Mouse (Mus musculus) stomach, embryonic 16.5 days (tissue): ENCODE data around the gene Arid5b. TPM values are rescaled to one million over a fixed set of nuclear protein-coding genes. Genes with fewer than 3 reads are reported as not detected.

ENCODE experiments used
- ATAC-seq: fragments of 200-750 bp; cut with Nextera tagmentation; 2 replicates; pipeline ENCODE4 v1.8.0; 2017; ENCODE audit warnings: moderate number of reproducible peaks, moderate TSS enrichment; ENCODE audit not compliant: insufficient read depth, low FRiP score
- H3K27ac ChIP-seq: fragments of 300-500 bp; sonication (generic); 2 replicates; pipeline ENCODE4 v1.5.1; 2014; ENCODE audit warnings: low read length
- H3K27me3 ChIP-seq: fragments of 300-500 bp; sonication (generic); 2 replicates; pipeline ENCODE4 v1.6.1; 2014; ENCODE audit warnings: low read length, control low read depth, mixed read lengths; ENCODE audit not compliant: control insufficient read depth, insufficient read depth
- H3K36me3 ChIP-seq: fragments of 300-500 bp; sonication (generic); 2 replicates; pipeline ENCODE4 v1.6.1; 2014; ENCODE audit warnings: low read length; ENCODE audit not compliant: control insufficient read depth, insufficient read depth
- H3K4me1 ChIP-seq: fragments of 300-500 bp; sonication (generic); 2 replicates; pipeline ENCODE4 v1.6.1; 2014; ENCODE audit warnings: low read length, control low read depth, mixed read lengths; ENCODE audit not compliant: control insufficient read depth, insufficient read depth
- H3K4me2 ChIP-seq: fragments of 300-500 bp; sonication (generic); 2 replicates; pipeline ENCODE4 v1.6.1; 2014; ENCODE audit warnings: low read depth, low read length, mixed read lengths
- H3K4me3 ChIP-seq: fragments of 300-500 bp; sonication (generic); replicated peaks from 2 replicates; pipeline ENCODE4 v1.5.1; 2014; ENCODE audit warnings: mild to moderate bottlenecking, low read length
- H3K9ac ChIP-seq: fragments of 300-500 bp; sonication (generic); 2 replicates; pipeline ENCODE4 v1.6.1; 2014; ENCODE audit warnings: low read length
- H3K9me3 ChIP-seq: fragments of 300-500 bp; sonication (generic); replicated peaks from 2 replicates; pipeline ENCODE4 v1.6.1; 2016; ENCODE audit warnings: low read length, control low read depth; ENCODE audit not compliant: control insufficient read depth
- WGBS: fragments of 180-500 bp; shearing (Covaris S2); extraction: QIAGEN DNeasy Blood & Tissue Kit; methylation state at CpG from one replicate; pipeline ENCODE4 v1.1.7; 2014; 5-methylcytosine and 5-hydroxymethylcytosine counted together
- polyA plus RNA-seq: library from polyadenylated mRNA; unstranded; fragments of >200 nt; fragmentation: Nextera tagmentation; extraction: Ambion mirVana; gene quantifications from 2 replicates; pipeline ENCODE4 v1.2.1, GENCODE M21; 2015

The Arid5b gene
- polyA plus RNA-seq, 1 experiment from 2014 or later, result 33.6 TPM

- H3K9me3 ChIP-seq, result no peaks in the 10 kb centered on the region
- peaks cover 19% of the 10 kb centered on the region for H3K4me1 ChIP-seq
- ATAC-seq, result no peak
- no peak overlapping the region for H3K27ac ChIP-seq
- 82% methylated on average over 18 of the region's 18 CpGs for WGBS
- H3K36me3 ChIP-seq, result no peaks in the 10 kb centered on the region
- H3K9ac ChIP-seq, result no peak overlapping the region
- no peak overlapping the region for H3K4me3 ChIP-seq
- H3K4me2 ChIP-seq, result no peak overlapping the region
- H3K27me3 ChIP-seq, result no peaks in the 10 kb centered on the region
Observed at GRCm38 (mm10) chr10:68145286-68145950, 133.1 kb downstream of the Arid5b start.

GRCm38 (mm10) chr10:68142501-68142900 lies 136.0 kb downstream of the Arid5b start:
- H3K9me3 ChIP-seq, result no peaks in the 10 kb centered on the region
- H3K27me3 ChIP-seq, result no peaks in the 10 kb centered on the region
- H3K36me3 ChIP-seq, result 0 out of 2 replicates have a peak, but pooled peaks cover 5% of the 10 kb centered on the region
- H3K9ac ChIP-seq, result no peak overlapping the region
- no peak overlapping the region for H3K4me3 ChIP-seq
- no peak overlapping the region for H3K27ac ChIP-seq
- peaks cover 9% of the 10 kb centered on the region for H3K4me1 ChIP-seq
- no peak overlapping the region for H3K4me2 ChIP-seq
- no peak for ATAC-seq
- 88% methylated on average over 4 of the region's 4 CpGs for whole genome bisulfite sequencing

GRCm38 (mm10) chr10:68141567-68141966 lies 137.0 kb downstream of the Arid5b start:
- H3K4me1 ChIP-seq, result peaks cover 18% of the 10 kb centered on the region
- WGBS, result 88% methylated on average over 7 of the region's 7 CpGs
- H3K4me3 ChIP-seq, result no peak overlapping the region
- 0 out of 2 replicates have a peak, but pooled peaks cover 5% of the 10 kb centered on the region for H3K36me3 ChIP-seq
- no peak for ATAC-seq
- no peaks in the 10 kb centered on the region for H3K9me3 ChIP-seq
- H3K27ac ChIP-seq, result no peak overlapping the region
- no peak overlapping the region for H3K9ac ChIP-seq
- H3K4me2 ChIP-seq, result no peak overlapping the region
- no peaks in the 10 kb centered on the region for H3K27me3 ChIP-seq

- Histone ChIP-seq H3K27ac (no peak overlapping the region), H3K36me3 (0 out of 2 replicates have a peak, but pooled peaks cover 5% of the 10 kb centered on the region), H3K4me1 (peaks cover 21% of the 10 kb centered on the region), H3K4me2 (no peak overlapping the region), H3K27me3 (no peaks in the 10 kb centered on the region), H3K9ac (no peak overlapping the region), H3K9me3 (no peaks in the 10 kb centered on the region), H3K4me3 (no peak overlapping the region)
- no peak for ATAC-seq
- 38% methylated on average over 2 of the region's 2 CpGs for WGBS
Observed at GRCm38 (mm10) chr10:68140871-68141270, 137.7 kb downstream of the Arid5b start.

- no peaks in the 10 kb centered on the region for H3K9me3 ChIP-seq
Observed at GRCm38 (mm10) chr10:68140306-68140705, 138.2 kb downstream of the Arid5b start.

GRCm38 (mm10) chr10:68138123-68138522 lies 140.4 kb downstream of the Arid5b start:
- H3K9ac ChIP-seq, result no peak overlapping the region
- H3K4me3 ChIP-seq, result no peak overlapping the region
- no peak overlapping the region for H3K4me2 ChIP-seq
- no peaks in the 10 kb centered on the region for H3K9me3 ChIP-seq
- 0 out of 2 replicates have a peak, but pooled peaks cover 9% of the 10 kb centered on the region for H3K36me3 ChIP-seq
- no peaks in the 10 kb centered on the region for H3K27me3 ChIP-seq
- 90% methylated on average over 5 of the region's 5 CpGs for WGBS
- H3K4me1 ChIP-seq, result peaks cover 35% of the 10 kb centered on the region
- H3K27ac ChIP-seq, result no peak overlapping the region
- no peak for ATAC-seq

More at GRCm38 (mm10) chr10:68140306-68140705, 138.2 kb downstream of the Arid5b start:
- Histone ChIP-seq H3K4me1 (peaks cover 27% of the 10 kb centered on the region), H3K27ac (no peak overlapping the region), H3K4me2 (no peak overlapping the region), H3K9ac (no peak overlapping the region), H3K36me3 (0 out of 2 replicates have a peak, but pooled peaks cover 5% of the 10 kb centered on the region), H3K4me3 (no peak overlapping the region), H3K27me3 (no peaks in the 10 kb centered on the region)
- ATAC-seq, result no peak
- WGBS, result 63% methylated on average over 6 of the region's 6 CpGs

- H3K4me3 ChIP-seq, result no peak overlapping the region
- H3K4me1 ChIP-seq, result peaks cover 35% of the 10 kb centered on the region
- H3K4me2 ChIP-seq, result peak overlapping the region; percentile 72
- ATAC-seq, result no peak
- peak overlapping the region; percentile 71 for H3K9ac ChIP-seq
- H3K27me3 ChIP-seq, result no peaks in the 10 kb centered on the region
- 0 out of 2 replicates have a peak, but pooled peaks cover 10% of the 10 kb centered on the region for H3K36me3 ChIP-seq
- H3K9me3 ChIP-seq, result no peaks in the 10 kb centered on the region
- WGBS, result 76% methylated on average over 11 of the region's 11 CpGs
- H3K27ac ChIP-seq, result peak overlapping the region; percentile 93
Observed at GRCm38 (mm10) chr10:68137151-68137833, 141.2 kb downstream of the Arid5b start.

GRCm38 (mm10) chr10:68136480-68137083 lies 142.0 kb downstream of the Arid5b start:
- Histone ChIP-seq H3K4me3 (peak overlapping the region; percentile 51), H3K27ac (peak overlapping the region; percentile 93), H3K9me3 (no peaks in the 10 kb centered on the region), H3K27me3 (no peaks in the 10 kb centered on the region), H3K4me1 (peaks cover 35% of the 10 kb centered on the region), H3K4me2 (peak overlapping the region; percentile 72), H3K36me3 (0 out of 2 replicates have a peak, but pooled peaks cover 10% of the 10 kb centered on the region), H3K9ac (peak overlapping the region; percentile 71)
- 2% methylated on average over 18 of the region's 18 CpGs for WGBS
- peak; percentile 94 for ATAC-seq

GRCm38 (mm10) chr10:68136051-68136450 lies 142.5 kb downstream of the Arid5b start:
- Histone ChIP-seq H3K27ac (peak overlapping the region; percentile 93), H3K9ac (peak overlapping the region; percentile 71), H3K9me3 (no peaks in the 10 kb centered on the region), H3K27me3 (no peaks in the 10 kb centered on the region), H3K4me1 (peaks cover 32% of the 10 kb centered on the region), H3K4me3 (peak overlapping the region; percentile 51), H3K4me2 (peak overlapping the region; percentile 72), H3K36me3 (0 out of 2 replicates have a peak, but pooled peaks cover 10% of the 10 kb centered on the region)
- no peak for ATAC-seq
- 5% methylated on average over 9 of the region's 9 CpGs for WGBS
